Mouse (Mus musculus) neural tube, embryonic 14.5 days (tissue): ENCODE results near the gene Tgfbr1. TPM values are rescaled to one million over a fixed set of nuclear protein-coding genes. Genes with fewer than 3 reads are reported as not detected.

Experiments
- ATAC-seq: fragments of 200-750 bp; cut with Nextera tagmentation; 2 replicates; pipeline ENCODE4 v1.8.0; 2017; ENCODE audit warnings: low read depth, mild to moderate bottlenecking, moderate TSS enrichment, moderate library complexity
- H3K27ac ChIP-seq: fragments of 300-500 bp; sonication (generic); 2 replicates; pipeline ENCODE4 v1.5.1; 2014; ENCODE audit warnings: low read depth, mild to moderate bottlenecking, control low read depth, low read length, moderate library complexity, mixed read lengths
- H3K27me3 ChIP-seq: fragments of 300-500 bp; sonication (generic); 2 replicates; pipeline ENCODE4 v1.6.1; 2014; ENCODE audit warnings: low read length; ENCODE audit not compliant: control insufficient read depth, insufficient read depth
- H3K36me3 ChIP-seq: fragments of 300-500 bp; sonication (generic); 2 replicates; pipeline ENCODE4 v1.6.1; 2014; ENCODE audit warnings: low read length, mixed read lengths; ENCODE audit not compliant: control insufficient read depth, insufficient read depth
- H3K4me1 ChIP-seq: fragments of 300-500 bp; sonication (generic); 2 replicates; pipeline ENCODE4 v1.6.1; 2014; ENCODE audit warnings: low read length; ENCODE audit not compliant: control insufficient read depth, insufficient read depth
- H3K4me2 ChIP-seq: fragments of 300-500 bp; sonication (generic); 2 replicates; pipeline ENCODE4 v1.6.1; 2014; ENCODE audit warnings: mild to moderate bottlenecking, low read depth, low read length, control low read depth
- H3K4me3 ChIP-seq: fragments of 300-500 bp; sonication (generic); 2 replicates; pipeline ENCODE4 v1.5.1; 2014; ENCODE audit warnings: low read depth, low read length, control low read depth, mixed read lengths
- H3K9ac ChIP-seq: fragments of 300-500 bp; sonication (generic); replicated peaks from 2 replicates; pipeline ENCODE4 v1.6.1; 2014; ENCODE audit warnings: low read depth, mild to moderate bottlenecking, control low read depth, low read length, mixed read lengths
- H3K9me3 ChIP-seq: fragments of 300-500 bp; sonication (generic); 2 replicates; pipeline ENCODE4 v1.6.1; 2016; ENCODE audit warnings: low read length; ENCODE audit not compliant: control insufficient read depth
- WGBS: fragments of 180-500 bp; shearing (Covaris S2); extraction: QIAGEN DNeasy Blood & Tissue Kit; methylation state at CpG from one replicate; pipeline ENCODE4 v1.1.7; 2014; 5-methylcytosine and 5-hydroxymethylcytosine counted together
- polyA plus RNA-seq: library from polyadenylated mRNA; unstranded; fragments of >200 nt; fragmentation: Nextera tagmentation; extraction: Ambion mirVana; gene quantifications from 2 replicates; pipeline ENCODE4 v1.2.1, GENCODE M21; 2014

The Tgfbr1 gene
- polyA plus RNA-seq: 31.7 and 44.4 TPM in 2 replicates

GRCm38 (mm10) chr4:47352803-47353388 lies at the start of gene Tgfbr1:
TSS of gene Tgfbr1 (plus strand) at chr4:47353222.
- no peaks in the 10 kb centered on the region for H3K27me3 ChIP-seq
- no peaks in the 10 kb centered on the region for H3K9me3 ChIP-seq
- WGBS: 0% methylated on average over 32 of the region's 65 CpGs
- ATAC-seq: peak; percentile 98
- peak within 1 kb of the TSS; percentile 88 for H3K27ac ChIP-seq
- H3K4me2 ChIP-seq: peak within 1 kb of the TSS; percentile 95
- peak within 1 kb of the TSS; percentile 94 for H3K9ac ChIP-seq
- H3K4me1 ChIP-seq: peaks cover 14% of the 10 kb centered on the region; the same call in 1 of the 2 replicates
- no peaks in the 10 kb centered on the region for H3K36me3 ChIP-seq
- H3K4me3 ChIP-seq: peak within 1 kb of the TSS; percentile 94

- ATAC-seq: no peak
- H3K9me3 ChIP-seq: no peaks in the 10 kb centered on the region; the same call in 1 of the 2 replicates
- no peaks in the 10 kb centered on the region for H3K4me1 ChIP-seq
- H3K27me3 ChIP-seq: no peaks in the 10 kb centered on the region
- WGBS: 53% methylated on average over 5 of the region's 5 CpGs
- no peak overlapping the region for H3K27ac ChIP-seq
- H3K4me3 ChIP-seq: no peak overlapping the region
- H3K4me2 ChIP-seq: no peak overlapping the region
- H3K9ac ChIP-seq: no peak overlapping the region
- H3K36me3 ChIP-seq: no peaks in the 10 kb centered on the region
Observed at GRCm38 (mm10) chr4:47303340-47303998, 49.6 kb upstream of the Tgfbr1 start.

GRCm38 (mm10) chr4:47309886-47310625 lies 43.0 kb upstream of the Tgfbr1 start:
- Histone ChIP-seq H3K9ac (no peak overlapping the region), H3K4me2 (no peak overlapping the region), H3K4me3 (no peak overlapping the region), H3K36me3 (no peaks in the 10 kb centered on the region), H3K4me1 (no peaks in the 10 kb centered on the region), H3K9me3 (no peaks in the 10 kb centered on the region), H3K27me3 (no peaks in the 10 kb centered on the region), H3K27ac (no peak overlapping the region)
- 91% methylated on average over 12 of the region's 12 CpGs for WGBS
- ATAC-seq: no peak

- 77% methylated on average over 6 of the region's 6 CpGs for WGBS
Observed at GRCm38 (mm10) chr4:47310812-47311211, 42.2 kb upstream of the Tgfbr1 start.

GRCm38 (mm10) chr4:47311467-47311866 lies 41.6 kb upstream of the Tgfbr1 start:
- Histone ChIP-seq H3K27me3 (no peaks in the 10 kb centered on the region), H3K4me3 (no peak overlapping the region), H3K9me3 (no peaks in the 10 kb centered on the region), H3K36me3 (no peaks in the 10 kb centered on the region), H3K4me1 (no peaks in the 10 kb centered on the region), H3K9ac (no peak overlapping the region), H3K4me2 (no peak overlapping the region), H3K27ac (no peak overlapping the region)
- 92% methylated on average over 6 of the region's 6 CpGs for WGBS
- ATAC-seq: no peak

More at GRCm38 (mm10) chr4:47310812-47311211, 42.2 kb upstream of the Tgfbr1 start:
- H3K9me3 ChIP-seq: no peaks in the 10 kb centered on the region
- H3K4me1 ChIP-seq: no peaks in the 10 kb centered on the region
- no peaks in the 10 kb centered on the region for H3K36me3 ChIP-seq
- no peak overlapping the region for H3K9ac ChIP-seq
- H3K27me3 ChIP-seq: no peaks in the 10 kb centered on the region
- H3K4me2 ChIP-seq: no peak overlapping the region
- no peak overlapping the region for H3K27ac ChIP-seq
- no peak for ATAC-seq
- no peak overlapping the region for H3K4me3 ChIP-seq

GRCm38 (mm10) chr4:47311929-47312328 lies 41.1 kb upstream of the Tgfbr1 start:
- no peaks in the 10 kb centered on the region for H3K27me3 ChIP-seq
- ATAC-seq: no peak
- no peak overlapping the region for H3K27ac ChIP-seq
- H3K9ac ChIP-seq: no peak overlapping the region
- no peaks in the 10 kb centered on the region for H3K4me1 ChIP-seq
- H3K4me2 ChIP-seq: no peak overlapping the region
- no peak overlapping the region for H3K4me3 ChIP-seq
- H3K9me3 ChIP-seq: no peaks in the 10 kb centered on the region
- H3K36me3 ChIP-seq: no peaks in the 10 kb centered on the region
- 66% methylated on average over 7 of the region's 7 CpGs for WGBS

- 78% methylated on average over 14 of the region's 14 CpGs for WGBS
- Histone ChIP-seq H3K4me1 (no peaks in the 10 kb centered on the region), H3K4me2 (no peak overlapping the region), H3K36me3 (no peaks in the 10 kb centered on the region), H3K9me3 (no peaks in the 10 kb centered on the region), H3K9ac (no peak overlapping the region), H3K27me3 (no peaks in the 10 kb centered on the region), H3K4me3 (no peak overlapping the region), H3K27ac (no peak overlapping the region)
- ATAC-seq: no peak
Observed at GRCm38 (mm10) chr4:47312676-47313075, 40.3 kb upstream of the Tgfbr1 start.

GRCm38 (mm10) chr4:47313710-47314410 lies 39.2 kb upstream of the Tgfbr1 start:
- Histone ChIP-seq H3K27ac (no peak overlapping the region), H3K36me3 (no peaks in the 10 kb centered on the region), H3K4me1 (no peaks in the 10 kb centered on the region), H3K9me3 (no peaks in the 10 kb centered on the region), H3K9ac (no peak overlapping the region), H3K4me2 (no peak overlapping the region), H3K27me3 (no peaks in the 10 kb centered on the region), H3K4me3 (no peak overlapping the region)
- WGBS: 85% methylated on average over 8 of the region's 8 CpGs
- no peak for ATAC-seq
